22 mouse cellular contexts compared by ENCODE assay signal in the genomic region with DNA sequence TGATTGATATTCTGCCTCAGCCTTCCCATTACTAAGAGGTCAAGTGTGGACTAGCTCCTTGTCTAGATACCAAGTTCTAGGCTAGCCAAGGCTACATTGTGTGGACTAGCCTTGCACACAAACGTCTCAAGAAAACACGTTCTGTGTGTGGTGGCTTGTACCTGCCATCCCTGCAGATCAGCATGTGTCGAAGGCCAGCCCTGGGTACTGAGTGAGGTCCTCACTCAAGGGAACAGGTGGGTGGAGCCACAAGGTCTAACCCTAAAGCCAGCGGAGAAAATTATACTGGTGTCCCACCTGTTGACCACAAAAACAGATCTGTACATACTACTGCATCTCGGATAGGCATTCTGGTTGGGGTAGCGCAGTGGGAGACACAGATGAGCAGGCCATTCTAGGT. TPM values are rescaled to one million over a fixed set of nuclear protein-coding genes. Genes with fewer than 3 reads are reported as not detected.
DNase-seq lines count a peak whose midpoint lies in the region; ATAC-seq and TF ChIP-seq lines count a peak whose summit lies in the region.
"Had no signal": no experiment of that assay in that cellular context is flagged by ENCODE, and none has a peak within 500 bp of the region (broad histone marks: within the 10 kb centered on the region; RNA-seq: fewer than 3 reads in every experiment).

No protein-coding gene starts in this region.

- H3K9ac ChIP-seq in lung, embryonic 14.5 days: no peak overlapping the region; the same call in 1 of the 2 replicates
- no peak overlapping the region for H3K9ac ChIP-seq in intestine, postnatal 0 days (ENCODE audit: low read depth, low read length)
- H3K9ac ChIP-seq: hindbrain, embryonic 13.5 days; liver, embryonic 15.5 days; midbrain, embryonic 13.5 days had no signal

- 57% methylated on average over 6 of the region's 6 CpGs for WGBS in kidney, adult 2 months
- 73% methylated on average over 6 of the region's 6 CpGs for WGBS in lung, embryonic 14.5 days
- 62% methylated on average over 6 of the region's 6 CpGs for WGBS in intestine, postnatal 0 days

- H3K36me3 ChIP-seq in kidney, adult 2 months (ENCODE audit: control insufficient read depth, insufficient read depth, low read length): peaks cover 2% of the 10 kb centered on the region; the same call in 1 of the 2 replicates
- H3K36me3 ChIP-seq in lung, embryonic 14.5 days (ENCODE audit: insufficient read depth): peaks cover 45% of the 10 kb centered on the region
- peaks cover 41% of the 10 kb centered on the region for H3K36me3 ChIP-seq in intestine, postnatal 0 days (ENCODE audit: control insufficient read depth, insufficient read depth)

- ATAC-seq in lung, embryonic 14.5 days (ENCODE audit: insufficient read depth): 0 out of 2 replicates have a peak, but pooled peaks have one; percentile 32
- 0 out of 2 replicates have a peak, but pooled peaks have one; percentile 14 for ATAC-seq in intestine, postnatal 0 days
- ATAC-seq: CD4-positive, CD25-positive, alpha-beta regulatory T cell, adult 4 months; forebrain, embryonic 16.5 days; inflammation-experienced regulatory T-cells, adult 6 months; midbrain, embryonic 13.5 days had no signal

- no peaks in the 10 kb centered on the region for H3K9me3 ChIP-seq in lung, embryonic 14.5 days (ENCODE audit: low read depth, low read length)
- no peaks in the 10 kb centered on the region for H3K9me3 ChIP-seq in intestine, postnatal 0 days (ENCODE audit: control insufficient read depth)
- H3K9me3 ChIP-seq: embryonic facial prominence, embryonic 13.5 days; G1E; hindbrain, embryonic 13.5 days; limb, embryonic 10.5 days; liver, embryonic 15.5 days; midbrain, embryonic 13.5 days had no signal

- TF ChIP-seq CTCF in kidney, adult 2 months (conservative IDR thresholded peaks at IDR 0.05; ENCODE audit: insufficient read depth, insufficient read length, low read depth, low read length): no peak
- TF ChIP-seq CTCF in lung, embryonic 14.5 days (IDR thresholded peaks at IDR 0.05; ENCODE audit: low read depth): no peak
- no peak for TF ChIP-seq CTCF in intestine, postnatal 0 days (IDR thresholded peaks at IDR 0.05; ENCODE audit: low read depth)

- H3K27me3 ChIP-seq in kidney, adult 2 months (replicated peaks; ENCODE audit: control insufficient read depth, insufficient read depth, low read length): no peaks in the 10 kb centered on the region
- H3K27me3 ChIP-seq in lung, embryonic 14.5 days (ENCODE audit: insufficient read depth, low read length): no peaks in the 10 kb centered on the region
- no peaks in the 10 kb centered on the region for H3K27me3 ChIP-seq in intestine, postnatal 0 days (replicated peaks; ENCODE audit: control insufficient read depth, insufficient read depth, low read length)
- H3K27me3 ChIP-seq: embryonic facial prominence, embryonic 13.5 days; hindbrain, embryonic 13.5 days; midbrain, embryonic 13.5 days had no signal

- no peak overlapping the region for H3K4me2 ChIP-seq in lung, embryonic 14.5 days
- 0 out of 2 replicates have a peak overlapping the region, but pooled peaks have one; percentile 32 for H3K4me2 ChIP-seq in intestine, postnatal 0 days (replicated peaks; ENCODE audit: low read depth)
- H3K4me2 ChIP-seq: embryonic facial prominence, embryonic 13.5 days; heart, embryonic 11.5 days; hindbrain, embryonic 13.5 days; liver, embryonic 15.5 days; midbrain, embryonic 13.5 days had no signal

- DNase-seq in kidney, adult 2 months: no peak
- no peak for DNase-seq in kidney, adult 18-20 months
- no peak for DNase-seq in lung, embryonic 14.5 days
- no peak for DNase-seq in lung, postnatal 10 days
- DNase-seq in yolk sac, embryonic 10.5 days (ENCODE audit: low spot score): peak; percentile 38
- DNase-seq in adrenal gland, adult 18-20 months (ENCODE audit: low spot score in 2 of 2): no peak
- DNase-seq: adrenal gland, postnatal 25 days; cerebellum, adult 11 months; heart, postnatal 10 days had no signal

- peak overlapping the region; percentile 75 for H3K27ac ChIP-seq in kidney, adult 2 months (ENCODE audit: insufficient read depth, low read depth, low read length)
- no peak overlapping the region for H3K27ac ChIP-seq in lung, embryonic 14.5 days (ENCODE audit: low read depth)
- no peak overlapping the region for H3K27ac ChIP-seq in intestine, postnatal 0 days (ENCODE audit: low read depth, low read length)
- H3K27ac ChIP-seq: embryonic facial prominence, embryonic 13.5 days; hindbrain, embryonic 13.5 days; liver, embryonic 15.5 days; midbrain, embryonic 13.5 days had no signal

- H3K4me1 ChIP-seq in kidney, adult 2 months (ENCODE audit: control insufficient read depth, insufficient read depth, low read length): peaks cover 18% of the 10 kb centered on the region
- H3K4me1 ChIP-seq in lung, embryonic 14.5 days (ENCODE audit: insufficient read depth): no peaks in the 10 kb centered on the region
- 0 out of 2 replicates have a peak, but pooled peaks cover 2% of the 10 kb centered on the region for H3K4me1 ChIP-seq in intestine, postnatal 0 days (replicated peaks; ENCODE audit: control insufficient read depth, insufficient read depth, low read length)
- H3K4me1 ChIP-seq: hindbrain, embryonic 13.5 days; midbrain, embryonic 13.5 days had no signal

- TF ChIP-seq POLR2A in kidney, adult 2 months (IDR thresholded peaks at IDR 0.05; ENCODE audit: low read depth, low read length): no peak

- H3K4me3 ChIP-seq in kidney, adult 2 months (ENCODE audit: insufficient read depth, low read depth, low read length): no peak overlapping the region
- H3K4me3 ChIP-seq in lung, embryonic 14.5 days (ENCODE audit: low read depth, low read length): no peak overlapping the region
- H3K4me3 ChIP-seq in intestine, postnatal 0 days (ENCODE audit: low read depth, low read length): no peak overlapping the region
- H3K4me3 ChIP-seq: embryonic facial prominence, embryonic 13.5 days; hindbrain, embryonic 13.5 days; liver, embryonic 15.5 days; midbrain, embryonic 13.5 days had no signal

RNA-seq across cellular contexts. Expression of a gene that starts 8.3 kb away (rescaled TPM):
- polyA plus RNA-seq in kidney, adult 2 months (2012; rRNA removed): 751 and 939 TPM in 2 replicates
- polyA plus RNA-seq in lung, embryonic 14.5 days (2014; fragmentation: Nextera tagmentation; extraction: Ambion mirVana): 68.9 and 71.3 TPM in 2 replicates
- polyA plus RNA-seq in intestine, postnatal 0 days (2015; fragmentation: Nextera tagmentation; extraction: Ambion mirVana): 139 and 143 TPM in 2 replicates
- total RNA-seq in adrenal gland, adult 18-20 months (2021): 100 to 1,000 TPM in 1 of 2 experiments, 10 to 100 TPM in 1; 97.2 to 106 TPM

RNA-seq across cellular contexts. Expression of a gene that starts 15.5 kb away (rescaled TPM):
- polyA plus RNA-seq in kidney, adult 2 months (2012; rRNA removed): 282 and 300 TPM in 2 replicates
- 150 and 162 TPM in 2 replicates for polyA plus RNA-seq in lung, embryonic 14.5 days (2014; fragmentation: Nextera tagmentation; extraction: Ambion mirVana)
- polyA plus RNA-seq in intestine, postnatal 0 days (2015; fragmentation: Nextera tagmentation; extraction: Ambion mirVana): 204 and 208 TPM in 2 replicates
- 100 to 1,000 TPM; 104 to 140 TPM for total RNA-seq in adrenal gland, adult 18-20 months (2021)

RNA-seq across cellular contexts. Expression of a gene that starts 30.6 kb away (rescaled TPM):
- polyA plus RNA-seq in kidney, adult 2 months (2012; rRNA removed): 52.8 and 77.3 TPM in 2 replicates
- 0.59 and 1.4 TPM in 2 replicates for polyA plus RNA-seq in lung, embryonic 14.5 days (2014; fragmentation: Nextera tagmentation; extraction: Ambion mirVana)
- polyA plus RNA-seq in intestine, postnatal 0 days (2015; fragmentation: Nextera tagmentation; extraction: Ambion mirVana): 1.0 and 1.6 TPM in 2 replicates
- 1 to 10 TPM in 1 of 2 experiments, under 1 TPM in 1; 0.96 to 3.0 TPM for total RNA-seq in adrenal gland, adult 18-20 months (2021)
- total RNA-seq: G1E; granulocyte monocyte progenitor cell, adult 5-6 weeks; megakaryocyte progenitor cell, adult 5-6 weeks had no signal
- polyA plus RNA-seq: CD4-positive, CD25-positive, alpha-beta regulatory T cell, adult 4 months; forebrain, embryonic 16.5 days; G1E; inflammation-experienced regulatory T-cells, adult 6 months had no signal

RNA-seq across cellular contexts. Expression of a gene that starts 32.5 kb away (rescaled TPM):
- polyA plus RNA-seq in kidney, adult 2 months (2012; rRNA removed): 21.1 and 23.8 TPM in 2 replicates
- 42.9 and 44.4 TPM in 2 replicates for polyA plus RNA-seq in lung, embryonic 14.5 days (2014; fragmentation: Nextera tagmentation; extraction: Ambion mirVana)
- polyA plus RNA-seq in intestine, postnatal 0 days (2015; fragmentation: Nextera tagmentation; extraction: Ambion mirVana): 22.8 and 23.3 TPM in 2 replicates
- total RNA-seq in adrenal gland, adult 18-20 months (2021): 10 to 100 TPM; 21.5 to 22.3 TPM

RNA-seq across cellular contexts. Expression of a gene that starts 42.0 kb away (rescaled TPM):
- 14.8 and 15.1 TPM in 2 replicates for polyA plus RNA-seq in kidney, adult 2 months (2012; rRNA removed)
- 32.2 and 34.6 TPM in 2 replicates for polyA plus RNA-seq in lung, embryonic 14.5 days (2014; fragmentation: Nextera tagmentation; extraction: Ambion mirVana)
- 14.1 and 16.0 TPM in 2 replicates for polyA plus RNA-seq in intestine, postnatal 0 days (2015; fragmentation: Nextera tagmentation; extraction: Ambion mirVana)
- 10 to 100 TPM; 36.0 to 37.3 TPM for total RNA-seq in adrenal gland, adult 18-20 months (2021)

Comparison
In these comparisons a context has a peak if more than half of its experiments do, and no peak if none do; other contexts are left out.
1. RNA of a gene that starts 30.6 kb away (polyA plus RNA-seq): 52.8 to 77.3 TPM in kidney, adult 2 months; 1.0 to 1.6 TPM in intestine, postnatal 0 days and 0.59 to 1.4 TPM in lung, embryonic 14.5 days; every median in the first group is over 10 times any median in the second.